Mouse (Mus musculus) brain, adult 2 months (tissue): ENCODE measurements around the gene Cap1.
"Not testable (repeated sequence)": the region's sequence is repeated elsewhere in the genome, so short reads cannot be mapped to it uniquely, and the experiment has no call there.

Experiments used
- DNase-seq: peaks from one replicate; pipeline ENCODE4 v3.0.0; 2011; ENCODE audit warnings: low read depth, low spot score

Cap1 gene

GRCm38 (mm10) chr4:122837994-122838393, 47.9 kb downstream of the Cap1 start:
- DNase-seq: no peak

- DNase-seq: no peak
These were observed 48.6 kb downstream of the Cap1 start for GRCm38 (mm10) chr4:122837180-122837730.

- peak; percentile 46 for DNase-seq
These were observed 49.5 kb downstream of the Cap1 start for GRCm38 (mm10) chr4:122836403-122836775.

- DNase-seq: peak; percentile 96
These were observed 50.1 kb downstream of the Cap1 start, which contains the start of gene Ppt1 for GRCm38 (mm10) chr4:122835530-122836402. Ppt1 (plus strand) TSS chr4:122836242.

- peak; percentile 22 for DNase-seq
These were observed 54.0 kb downstream of the Cap1 start for GRCm38 (mm10) chr4:122831888-122832287.

GRCm38 (mm10) chr4:122829339-122829738, 56.5 kb downstream of the Cap1 start:
- DNase-seq: no peak

- DNase-seq: no peak
These were observed 58.2 kb downstream of the Cap1 start for GRCm38 (mm10) chr4:122827651-122828050.

- DNase-seq: not testable (repeated sequence)
These were observed 64.9 kb downstream of the Cap1 start for GRCm38 (mm10) chr4:122820941-122821340.

GRCm38 (mm10) chr4:122816202-122816601, 69.7 kb downstream of the Cap1 start:
- DNase-seq: no peak

GRCm38 (mm10) chr4:122811824-122812223, 74.0 kb downstream of the Cap1 start:
- no peak for DNase-seq

- DNase-seq: no peak
These were observed 74.7 kb downstream of the Cap1 start for GRCm38 (mm10) chr4:122811180-122811579.
